Mouse (Mus musculus) G1E (cell line): Measurements from ENCODE around the gene Zic4.

ENCODE experiments used
- CTCF ChIP-seq: IDR thresholded peaks from 2 replicates; pipeline ENCODE4 v1.5.1; 2012; ENCODE audit warnings: low read depth, low read length, inconsistent platforms, mixed read lengths
- POLR2AphosphoS5 ChIP-seq: IDR thresholded peaks from 2 replicates; pipeline ENCODE4 v1.6.1; 2012; ENCODE audit warnings: low read depth, low read length, inconsistent platforms; ENCODE audit not compliant: insufficient replicate concordance

DNA sequence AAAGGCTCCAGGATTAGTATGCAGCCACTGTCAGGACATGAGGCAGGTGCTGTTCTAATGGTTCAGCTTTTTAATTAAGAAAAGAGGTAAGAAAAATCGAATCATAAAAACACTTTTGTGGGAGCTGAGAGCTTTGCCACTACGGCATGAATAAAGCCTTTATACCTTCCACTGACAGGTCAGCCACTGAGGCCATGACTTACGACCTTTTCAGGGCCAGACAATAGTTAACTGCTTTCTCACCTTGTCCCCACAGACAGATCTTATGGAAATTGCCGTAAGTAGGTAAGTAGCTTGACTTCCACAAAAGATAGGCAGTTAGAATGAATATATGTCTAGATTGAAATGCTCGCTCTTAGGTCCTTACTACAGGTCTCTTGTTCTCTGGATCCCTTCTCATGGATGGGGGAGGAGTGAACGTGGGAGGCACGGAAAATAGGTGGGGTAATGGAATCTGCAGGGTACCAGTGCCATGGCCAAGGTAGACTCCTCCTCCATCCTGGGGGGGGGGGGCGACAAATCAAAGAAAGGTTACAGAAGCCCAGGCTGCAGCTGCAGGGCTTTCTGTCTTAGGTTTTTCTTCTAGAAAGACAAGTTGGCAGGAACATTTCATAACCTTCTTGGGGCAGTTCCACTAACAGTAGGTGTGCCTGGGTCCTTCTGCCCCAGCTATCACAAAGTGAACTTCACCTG, 31.3 kb downstream of the Zic4 start:
- TF ChIP-seq CTCF (no peak), POLR2AphosphoS5 (no peak)
